Mouse (Mus musculus): ENCODE results near the gene Dazap1.
A peak's percentile ranks its signal among the peaks of the same experiment; 100 is the strongest.

Gene Dazap1

DNA sequence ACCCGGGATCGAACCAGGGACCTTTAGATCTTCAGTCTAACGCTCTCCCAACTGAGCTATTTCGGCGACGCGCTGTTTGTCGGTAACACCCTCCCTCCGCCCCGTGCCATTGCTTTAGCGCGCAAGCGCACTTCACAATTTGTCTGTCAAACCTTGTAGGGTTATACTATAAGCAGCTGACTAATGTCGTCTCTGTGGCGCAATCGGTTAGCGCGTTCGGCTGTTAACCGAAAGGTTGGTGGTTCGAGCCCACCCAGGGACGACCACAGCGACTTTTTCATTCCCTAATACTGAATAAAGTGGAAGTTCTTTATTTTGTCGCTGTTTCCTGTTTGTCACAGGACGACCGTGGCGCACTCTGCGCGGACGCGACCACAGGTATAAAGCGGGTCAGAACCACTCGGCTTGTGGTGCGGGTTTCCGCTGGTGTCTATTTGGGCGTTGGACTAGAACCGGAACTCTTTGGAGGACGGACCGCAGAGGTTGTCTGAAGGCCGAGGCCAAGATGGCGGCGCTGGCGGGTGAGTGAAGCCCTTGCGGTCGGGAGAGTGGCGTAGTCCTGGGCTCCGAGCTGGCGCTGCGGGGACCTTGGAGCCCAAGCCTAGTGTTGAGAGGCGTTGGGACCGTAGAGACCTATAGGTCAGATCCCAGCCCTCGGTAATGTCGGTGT lies 12.2 kb upstream of the Dazap1 start, which contains the start of gene Ndufs7:
TSS of gene Ndufs7 (plus strand) at position 151 of the 670 bp plus-strand sequence.
- DNase-seq (ENCODE audit: low spot score in 2 of 2), result peak; percentile 89 to 95

- no peak for DNase-seq (ENCODE audit: low spot score in 2 of 2)
Observed at GRCm38 (mm10) chr10:80250059-80250458, 11.2 kb upstream of the Dazap1 start.

DNA sequence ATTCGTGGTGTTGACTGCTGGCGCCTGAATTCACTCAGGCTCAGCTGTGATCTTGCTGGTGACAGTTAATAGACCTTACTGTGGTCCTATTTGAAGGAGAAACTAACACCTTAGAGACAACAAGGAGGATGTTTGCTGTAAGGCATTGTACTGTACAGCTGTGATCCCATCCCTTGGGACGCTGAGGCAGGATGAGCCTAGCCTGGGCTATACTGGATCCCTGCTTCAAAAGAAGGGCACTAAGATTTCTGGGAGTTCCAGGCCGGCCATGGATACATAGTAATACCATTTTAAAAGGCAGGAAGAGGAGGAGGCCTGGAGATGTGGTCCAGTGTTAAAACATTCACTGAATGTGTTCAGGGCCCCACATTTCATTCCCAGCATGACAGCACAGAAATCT lies 10.7 kb upstream of the Dazap1 start:
- DNase-seq (ENCODE audit: low spot score in 2 of 2), result no peak

- DNase-seq (ENCODE audit: low spot score in 2 of 2), result no peak
Observed at GRCm38 (mm10) chr10:80252011-80252410, 9.3 kb upstream of the Dazap1 start.

GRCm38 (mm10) chr10:80252493-80253274 lies 8.6 kb upstream of the Dazap1 start:
- DNase-seq (ENCODE audit: low spot score in 2 of 2), result no peak

DNA sequence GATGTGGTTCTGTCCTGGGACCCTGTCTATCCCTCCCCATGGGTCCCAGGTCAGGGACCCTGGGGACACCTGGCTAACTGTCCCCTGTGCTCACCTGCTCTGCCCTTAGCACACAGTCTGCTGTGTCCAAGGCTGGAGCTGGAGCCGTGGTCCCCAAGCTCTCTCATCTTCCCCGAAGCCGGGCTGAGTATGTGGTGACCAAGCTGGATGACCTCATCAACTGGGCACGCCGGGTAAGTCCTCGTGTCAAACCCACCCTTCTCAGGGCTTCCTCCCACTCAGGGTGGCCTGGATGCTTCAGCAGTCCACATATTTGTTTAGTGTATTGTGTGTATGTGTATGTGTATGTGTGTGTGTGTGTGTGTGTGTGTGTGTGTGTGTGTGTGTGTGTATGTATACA lies 7.7 kb upstream of the Dazap1 start:
- no peak for DNase-seq (ENCODE audit: low spot score in 2 of 2)

- no peak for DNase-seq (ENCODE audit: low spot score in 2 of 2)
Observed at GRCm38 (mm10) chr10:80254331-80255297, 6.7 kb upstream of the Dazap1 start.

DNA sequence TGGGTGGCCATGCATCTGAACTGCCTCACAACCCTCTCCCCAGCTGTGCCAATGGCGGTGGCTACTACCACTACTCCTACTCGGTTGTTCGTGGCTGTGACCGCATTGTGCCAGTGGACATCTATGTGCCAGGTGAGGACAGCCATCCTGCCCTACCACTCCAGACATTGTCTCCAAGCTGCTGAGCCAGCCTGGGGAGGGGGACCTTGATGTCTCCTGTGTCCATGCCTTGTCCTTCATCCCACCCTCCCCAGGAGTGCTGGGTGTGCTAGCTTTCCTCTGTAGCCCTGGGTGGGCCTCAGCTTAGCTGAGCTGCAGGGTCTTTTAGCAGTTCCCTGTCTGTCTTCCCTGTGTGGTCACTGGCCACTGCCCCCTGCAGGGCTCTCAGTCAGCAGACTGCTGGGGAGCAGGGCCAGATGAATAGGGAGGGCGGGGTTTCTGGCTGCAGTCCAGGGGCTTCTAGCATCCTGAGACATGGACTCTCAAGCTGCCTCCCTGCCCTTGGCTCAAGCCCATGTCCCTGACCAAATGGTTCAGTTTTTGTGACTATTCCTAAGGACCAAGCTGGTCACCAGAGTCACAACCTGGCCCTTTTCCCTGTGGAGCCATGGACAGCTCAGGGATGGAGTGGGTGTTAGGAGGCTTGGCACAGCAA lies 5.3 kb upstream of the Dazap1 start:
- no peak for DNase-seq (ENCODE audit: low spot score in 2 of 2)

DNA sequence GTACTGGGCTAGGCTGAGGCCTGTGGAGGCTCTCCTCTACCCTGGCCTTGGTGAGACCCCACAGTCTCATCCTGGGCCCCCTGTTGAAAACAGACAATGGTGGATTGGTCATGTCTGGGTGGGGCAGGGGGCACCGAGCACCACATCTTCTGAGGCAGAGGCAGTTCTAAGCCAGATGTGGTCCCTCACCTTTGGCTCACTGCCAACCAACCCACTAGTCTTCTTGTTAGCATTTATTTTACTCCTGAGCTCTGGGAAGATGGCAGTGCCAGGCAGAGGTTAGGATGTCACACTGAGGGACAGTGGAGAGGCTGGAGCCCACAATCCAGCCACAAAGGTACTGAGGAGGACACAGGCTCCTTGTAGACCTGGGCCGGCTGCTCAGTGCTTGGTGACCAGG lies 3.4 kb upstream of the Dazap1 start:
- DNase-seq (ENCODE audit: low spot score in 2 of 2), result no peak

DNA sequence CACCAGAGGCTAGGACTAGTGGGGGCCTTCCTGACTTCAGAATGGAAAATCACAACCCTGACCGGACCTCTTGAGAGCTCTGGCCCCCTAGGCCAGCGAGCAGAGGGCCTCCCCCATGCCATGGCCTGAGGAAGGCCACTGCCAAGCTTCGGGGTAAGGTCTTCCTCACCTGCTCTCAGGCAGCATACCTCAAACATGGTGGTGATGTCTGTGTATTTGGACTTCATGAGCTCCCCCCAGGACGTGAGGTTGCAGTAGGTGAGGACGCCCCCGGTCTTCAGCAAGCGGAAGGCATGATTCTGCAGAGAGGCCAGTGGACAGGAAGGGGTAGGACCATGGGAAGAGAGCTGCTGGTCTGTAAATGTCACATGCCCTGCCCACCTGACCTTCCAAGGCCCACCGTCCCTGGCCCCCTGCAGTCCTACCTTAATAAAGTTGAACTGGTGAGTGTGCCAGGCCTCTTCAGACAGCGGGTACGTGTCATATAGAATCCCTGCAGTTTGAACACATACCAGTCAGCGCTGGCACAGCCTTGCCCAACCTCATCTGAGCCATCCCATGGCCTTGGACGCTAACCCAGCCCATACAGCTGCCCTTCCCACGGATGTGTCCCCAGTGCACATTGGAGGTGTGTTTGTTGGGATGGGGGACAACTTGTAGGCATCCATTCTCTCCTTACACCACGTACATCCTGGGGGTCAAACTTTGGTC lies 2.4 kb upstream of the Dazap1 start:
- no peak for DNase-seq (ENCODE audit: low spot score in 2 of 2)

GRCm38 (mm10) chr10:80259463-80259805 lies 1.9 kb upstream of the Dazap1 start:
- no peak for DNase-seq (ENCODE audit: low spot score in 2 of 2)

GRCm38 (mm10) chr10:80259861-80260641 lies 1.2 kb upstream of the Dazap1 start:
- peak; percentile 69 for DNase-seq (ENCODE audit: low spot score in 2 of 2)

DNA sequence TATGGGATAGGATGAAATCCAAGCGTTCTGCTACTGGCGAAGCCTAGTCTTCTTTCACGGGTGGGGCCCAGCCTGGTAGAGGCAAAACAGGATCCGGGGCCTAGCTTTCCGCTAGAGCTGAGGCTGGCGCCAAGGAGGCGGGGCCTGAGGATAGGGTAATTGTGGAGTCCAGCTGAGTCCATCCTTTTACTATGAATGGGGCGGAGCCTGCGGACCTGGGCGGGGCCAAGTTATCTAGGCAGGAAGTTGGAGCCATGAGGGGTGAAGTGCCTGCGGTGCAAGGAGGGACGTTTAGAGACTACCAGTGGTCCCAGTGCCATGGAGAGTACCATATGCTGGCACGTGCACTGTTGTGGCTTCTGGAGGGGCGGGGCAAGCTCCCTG lies 291 bp downstream of the Dazap1 start:
- DNase-seq (ENCODE audit: low spot score in 2 of 2), result peak; percentile 87 to 90

GRCm38 (mm10) chr10:80262169-80262568 lies 883 bp downstream of the Dazap1 start:
- DNase-seq (ENCODE audit: low spot score in 2 of 2), result no peak

DNA sequence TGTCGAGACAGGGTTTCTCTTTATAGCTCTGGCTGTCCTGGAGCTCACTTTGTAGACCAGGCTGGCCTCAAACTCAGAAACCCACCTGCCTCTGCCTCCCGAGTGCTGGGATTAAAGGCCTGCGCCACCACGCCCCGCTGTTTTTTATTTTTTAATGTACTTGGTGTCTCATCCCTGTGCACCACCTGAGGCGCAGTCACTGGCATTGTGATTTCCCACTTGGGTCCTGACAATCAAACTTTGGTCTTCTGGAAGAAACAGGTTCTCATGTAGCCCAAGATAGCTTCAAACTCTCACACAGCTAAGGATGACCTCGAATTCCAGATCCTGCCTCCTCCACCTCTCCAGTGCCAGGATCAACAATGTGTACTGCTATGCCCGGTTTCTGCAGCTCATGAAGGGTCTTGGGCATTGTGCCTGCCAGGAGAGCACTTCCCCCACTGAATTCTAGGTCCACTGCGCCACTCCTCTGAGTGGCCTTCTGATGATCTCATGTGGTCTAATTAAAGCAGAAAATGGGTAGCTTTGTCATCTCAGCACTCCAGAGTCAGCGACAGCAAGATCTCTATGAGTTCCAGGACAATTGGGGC lies 1.6 kb downstream of the Dazap1 start:
- no peak for DNase-seq (ENCODE audit: low spot score in 2 of 2)

GRCm38 (mm10) chr10:80264341-80265148 lies 3.3 kb downstream of the Dazap1 start:
- peak; percentile 98 to 99 for DNase-seq (ENCODE audit: low spot score in 2 of 2)

- DNase-seq (ENCODE audit: low spot score in 2 of 2), result no peak
Observed at GRCm38 (mm10) chr10:80265149-80265486, 3.8 kb downstream of the Dazap1 start.

GRCm38 (mm10) chr10:80270099-80270498 lies 8.8 kb downstream of the Dazap1 start:
- DNase-seq (ENCODE audit: low spot score in 2 of 2), result no peak

DNA sequence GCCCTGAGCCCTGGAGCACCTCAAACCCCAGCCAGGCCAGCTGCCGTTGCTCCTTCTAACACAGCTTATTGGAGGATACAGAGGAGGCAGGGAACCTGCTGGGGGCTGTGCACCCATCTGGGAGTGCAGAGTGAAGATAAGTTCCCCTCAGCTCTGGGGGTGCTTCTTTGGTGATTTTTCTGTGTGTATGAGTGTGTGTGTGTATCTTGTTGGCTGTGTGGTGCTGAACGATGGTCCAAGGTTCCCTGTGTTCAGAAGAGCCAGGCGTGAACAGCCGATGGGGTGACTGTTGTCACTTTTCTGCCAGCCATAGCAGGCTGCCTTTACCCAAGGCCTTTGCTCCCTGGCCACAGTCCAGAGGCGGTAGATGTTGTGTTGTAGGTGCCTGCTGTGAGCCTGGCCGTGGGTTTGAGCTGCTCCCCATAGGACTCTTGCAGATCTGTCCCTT lies 9.5 kb downstream of the Dazap1 start:
- DNase-seq (ENCODE audit: low spot score in 2 of 2), result no peak

All from frontal cortex, postnatal 10 days (tissue).